Mouse (Mus musculus): Measurements from ENCODE around the gene Olfr1469.
"Not testable (repeated sequence)": the region's sequence is repeated elsewhere in the genome, so short reads cannot be mapped to it uniquely, and the experiment has no call there.

Olfr1469 gene

GRCm38 (mm10) chr19:13407549-13407948 lies at the start of gene Olfr1469:
TSS of gene Olfr1469 (plus strand) at chr19:13407849.
- no peak for DNase-seq

GRCm38 (mm10) chr19:13361936-13362335 lies 45.7 kb upstream of the Olfr1469 start, which contains the start of gene Olfr1467:
TSS of gene Olfr1467 (plus strand) at chr19:13362236.
- no peak for DNase-seq

- DNase-seq = not testable (repeated sequence)
These were observed 35.5 kb downstream of the Olfr1469 start, which contains the start of gene Olfr1471 for GRCm38 (mm10) chr19:13443109-13443508. TSS of gene Olfr1471 (plus strand) at chr19:13443409.

GRCm38 (mm10) chr19:13455986-13456385 lies 48.3 kb downstream of the Olfr1469 start, which contains the start of gene Olfr1472:
TSS of gene Olfr1472 (minus strand) at chr19:13456086.
- no peak for DNase-seq

All from right cerebral cortex, postnatal 14 days (tissue).